Mouse (Mus musculus): ENCODE measurements at regions not wholly inside any gene's neighbourhood (a gene's known extent, or its start where the extent isn't known, plus 50 kb on each side); places are given as distances from the start of the nearest gene placed in this dataset.

DNA sequence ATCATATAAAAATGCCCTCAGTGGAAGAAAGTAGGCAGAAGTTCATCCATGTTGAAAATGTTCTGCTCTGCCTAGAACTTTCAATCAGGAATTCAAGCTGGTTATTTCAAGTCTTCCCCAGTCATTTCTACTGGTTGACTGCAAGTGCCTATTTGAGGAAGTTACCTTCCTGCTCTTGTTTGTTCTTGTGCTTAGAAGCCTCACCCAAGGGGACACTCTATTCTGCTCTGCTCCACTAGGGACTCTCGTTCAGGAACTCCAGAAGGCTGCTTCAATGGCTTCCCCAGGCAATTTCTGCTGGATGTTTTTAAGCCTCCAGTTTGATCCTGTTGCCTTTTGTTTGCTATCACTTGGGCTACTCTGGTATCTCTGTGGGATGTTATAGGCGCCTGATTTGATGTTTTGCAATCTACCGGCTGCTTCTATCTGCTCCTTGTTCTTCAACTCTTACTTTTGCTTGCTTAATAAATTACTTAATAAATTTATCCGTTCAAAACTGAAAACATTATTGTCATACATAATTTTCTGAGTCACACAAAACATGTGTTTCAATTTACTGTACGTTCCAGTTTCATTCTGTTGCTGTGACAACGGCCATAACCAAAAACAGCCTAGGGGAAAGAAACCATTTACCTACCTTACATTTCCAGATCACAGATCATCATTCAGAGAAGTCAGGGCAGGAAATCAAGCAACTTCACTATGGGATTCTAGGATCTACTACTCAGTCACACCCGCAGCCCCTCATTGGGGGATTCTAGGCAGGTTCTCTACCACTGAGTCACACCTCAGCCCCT, 71.4 kb upstream of the Foxk1 start:
- WGBS, result 87% methylated on average over 7 of the region's 7 CpGs
- no peak overlapping the region for H3K4me3 ChIP-seq
- no peak overlapping the region for H3K4me2 ChIP-seq (replicated peaks)
- H3K36me3 ChIP-seq, result no peaks in the 10 kb centered on the region
- no peaks in the 10 kb centered on the region for H3K27me3 ChIP-seq
- ATAC-seq (ENCODE audit: low FRiP score), result no peak
- peaks cover 7% of the 10 kb centered on the region; the same call in 1 of the 2 replicates for H3K4me1 ChIP-seq
- no peaks in the 10 kb centered on the region for H3K9me3 ChIP-seq (replicated peaks)
- H3K9ac ChIP-seq, result no peak overlapping the region
- H3K27ac ChIP-seq, result no peak overlapping the region

DNA sequence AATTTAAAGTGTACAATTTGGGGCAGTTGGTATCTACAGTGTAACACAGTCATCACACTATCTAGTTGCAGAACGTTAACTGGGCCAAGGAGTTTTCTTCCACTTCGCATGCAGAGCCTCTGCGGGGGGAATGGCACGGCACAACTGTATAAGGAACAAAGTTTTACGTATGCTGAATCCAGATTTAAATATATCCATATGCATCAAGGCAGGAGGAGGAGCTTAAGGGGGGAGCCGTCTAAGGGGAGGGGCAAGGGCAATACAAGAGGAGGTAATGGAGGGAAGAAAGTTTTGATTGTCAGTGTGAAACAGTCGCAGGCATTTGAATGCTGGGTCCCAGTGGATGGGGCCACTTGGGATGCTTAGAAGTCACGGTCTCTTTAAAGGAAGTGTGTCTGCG, 68.6 kb upstream of the Foxk1 start:
- no peak overlapping the region for H3K9ac ChIP-seq
- peaks cover 7% of the 10 kb centered on the region; the same call in 1 of the 2 replicates for H3K4me1 ChIP-seq
- H3K4me3 ChIP-seq, result no peak overlapping the region
- WGBS, result 57% methylated on average over 9 of the region's 9 CpGs
- H3K4me2 ChIP-seq (replicated peaks), result no peak overlapping the region
- no peak overlapping the region for H3K27ac ChIP-seq
- no peak for ATAC-seq (ENCODE audit: low FRiP score)
- no peaks in the 10 kb centered on the region for H3K36me3 ChIP-seq
- H3K9me3 ChIP-seq (replicated peaks), result no peaks in the 10 kb centered on the region
- H3K27me3 ChIP-seq, result no peaks in the 10 kb centered on the region

DNA sequence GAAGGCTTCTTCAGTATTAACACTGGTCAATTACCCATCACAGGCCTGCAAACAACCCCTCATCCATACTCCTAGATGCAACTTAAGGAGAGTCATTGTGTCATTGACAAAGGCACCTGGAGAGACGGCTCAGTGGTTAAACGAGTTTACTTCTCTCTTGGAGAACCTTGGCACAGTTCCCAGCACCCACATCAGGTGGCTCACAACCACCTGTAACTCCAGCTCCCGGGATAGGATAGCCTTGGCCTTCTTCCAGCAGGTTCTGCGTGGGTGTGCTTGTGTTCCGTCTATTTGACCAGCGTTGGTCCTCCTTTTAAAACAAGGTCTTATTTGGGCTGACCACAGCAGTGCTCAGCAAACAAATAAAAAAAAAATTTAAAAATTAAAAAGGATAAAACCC, 63.9 kb upstream of the Foxk1 start:
- Histone ChIP-seq H3K36me3 (no peaks in the 10 kb centered on the region), H3K27me3 (no peaks in the 10 kb centered on the region), H3K9ac (no peak overlapping the region), H3K4me2 (replicated peaks) (no peak overlapping the region), H3K4me3 (no peak overlapping the region), H3K9me3 (replicated peaks) (no peaks in the 10 kb centered on the region), H3K27ac (no peak overlapping the region), H3K4me1 (no peaks in the 10 kb centered on the region)
- ATAC-seq (ENCODE audit: low FRiP score), result no peak
- 90% methylated on average over 6 of the region's 6 CpGs for WGBS

DNA sequence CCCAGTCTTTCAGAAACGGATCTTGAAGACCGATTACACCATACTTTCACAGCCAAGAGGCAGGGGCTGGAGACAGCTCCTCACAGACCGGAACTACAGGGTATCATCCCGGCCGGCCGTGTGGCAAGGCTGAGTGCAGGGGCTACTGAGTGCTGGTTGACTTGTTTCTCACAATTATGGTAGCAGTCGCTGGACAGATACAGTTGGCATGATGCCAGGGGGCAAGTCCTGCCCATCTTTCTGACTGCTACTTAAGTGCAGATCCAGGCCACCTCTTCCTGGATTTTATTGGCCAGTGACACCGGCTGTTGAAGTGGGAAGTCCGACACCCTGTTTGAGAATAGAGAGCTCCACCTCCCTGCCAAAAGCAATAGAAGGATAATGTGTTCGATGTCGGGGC, 63.2 kb upstream of the Foxk1 start:
- no peak for ATAC-seq (ENCODE audit: low FRiP score)
- H3K9me3 ChIP-seq (replicated peaks), result no peaks in the 10 kb centered on the region
- H3K4me1 ChIP-seq, result no peaks in the 10 kb centered on the region
- no peak overlapping the region for H3K4me2 ChIP-seq (replicated peaks)
- no peak overlapping the region for H3K9ac ChIP-seq
- no peak overlapping the region for H3K27ac ChIP-seq
- no peaks in the 10 kb centered on the region for H3K36me3 ChIP-seq
- no peaks in the 10 kb centered on the region for H3K27me3 ChIP-seq
- 82% methylated on average over 11 of the region's 11 CpGs for WGBS
- H3K4me3 ChIP-seq, result no peak overlapping the region

DNA sequence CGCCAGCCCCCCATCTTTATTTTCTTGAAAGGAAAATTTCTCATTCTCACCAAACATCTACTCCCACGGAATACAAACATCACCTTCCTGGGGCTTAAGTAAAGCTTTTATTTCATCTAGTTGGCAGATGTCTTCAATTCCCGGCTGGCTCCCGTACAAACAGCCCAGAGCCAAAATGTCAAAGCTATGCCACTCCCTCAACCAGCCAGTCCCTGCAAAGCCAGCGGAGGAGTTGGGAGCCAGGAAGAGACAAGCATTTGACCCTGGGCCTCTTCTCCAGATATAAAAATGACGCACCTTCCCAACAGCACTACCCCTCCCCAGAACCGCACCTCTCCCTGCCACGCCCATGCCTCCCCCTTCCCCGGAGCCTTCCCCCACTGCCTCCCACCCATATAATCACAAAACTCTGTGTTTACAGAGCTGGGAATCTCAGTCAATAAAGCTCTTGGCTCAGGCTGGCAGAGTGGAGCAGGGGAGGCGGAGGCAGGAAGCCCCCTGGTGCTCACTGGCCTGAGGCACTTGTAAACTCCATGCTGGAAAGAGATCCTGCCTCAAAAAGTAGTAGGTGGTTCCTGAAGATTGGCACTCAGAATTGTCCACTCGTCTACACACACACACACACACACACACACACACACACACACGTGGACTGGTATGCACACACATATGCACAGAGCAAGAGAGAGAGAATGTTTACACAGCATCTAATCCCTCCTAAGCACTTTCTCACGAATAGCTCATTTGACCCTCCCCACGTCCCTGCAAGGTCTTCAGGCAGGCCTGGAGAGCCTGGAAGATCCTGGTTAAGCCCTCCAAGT, 60.9 kb upstream of the Foxk1 start:
- H3K4me3 ChIP-seq, result no peak overlapping the region
- no peaks in the 10 kb centered on the region for H3K36me3 ChIP-seq
- no peaks in the 10 kb centered on the region for H3K4me1 ChIP-seq
- no peaks in the 10 kb centered on the region for H3K27me3 ChIP-seq
- no peak for ATAC-seq (ENCODE audit: low FRiP score)
- H3K9ac ChIP-seq, result no peak overlapping the region
- WGBS, result 75% methylated on average over 14 of the region's 14 CpGs
- H3K4me2 ChIP-seq (replicated peaks), result no peak overlapping the region
- H3K27ac ChIP-seq, result no peak overlapping the region
- no peaks in the 10 kb centered on the region for H3K9me3 ChIP-seq (replicated peaks)

DNA sequence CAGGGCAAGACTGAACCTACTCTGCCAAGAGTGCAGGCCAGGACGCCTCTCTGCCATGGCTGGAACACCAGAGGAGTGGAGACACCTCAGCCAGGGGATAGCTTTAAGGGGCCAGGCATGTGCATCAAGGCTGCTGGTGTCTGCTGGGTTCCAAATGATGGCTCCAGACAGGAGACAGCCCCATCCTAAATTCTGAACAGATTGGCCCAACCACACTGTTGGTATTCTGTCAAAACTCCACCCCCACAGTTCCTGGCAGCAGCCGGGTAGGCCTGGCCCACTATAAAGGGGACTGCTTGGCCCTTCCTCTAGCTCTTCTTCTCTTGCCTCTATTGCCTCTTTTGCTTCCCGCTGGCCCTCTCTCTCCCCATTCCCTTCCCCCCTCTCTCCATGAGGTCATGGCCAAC, 60.3 kb upstream of the Foxk1 start:
- Histone ChIP-seq H3K4me1 (no peaks in the 10 kb centered on the region), H3K27me3 (no peaks in the 10 kb centered on the region), H3K36me3 (no peaks in the 10 kb centered on the region), H3K4me2 (replicated peaks) (no peak overlapping the region), H3K4me3 (no peak overlapping the region), H3K9me3 (replicated peaks) (no peaks in the 10 kb centered on the region), H3K9ac (no peak overlapping the region), H3K27ac (no peak overlapping the region)
- 67% methylated on average over 3 of the region's 3 CpGs for WGBS
- no peak for ATAC-seq (ENCODE audit: low FRiP score)

DNA sequence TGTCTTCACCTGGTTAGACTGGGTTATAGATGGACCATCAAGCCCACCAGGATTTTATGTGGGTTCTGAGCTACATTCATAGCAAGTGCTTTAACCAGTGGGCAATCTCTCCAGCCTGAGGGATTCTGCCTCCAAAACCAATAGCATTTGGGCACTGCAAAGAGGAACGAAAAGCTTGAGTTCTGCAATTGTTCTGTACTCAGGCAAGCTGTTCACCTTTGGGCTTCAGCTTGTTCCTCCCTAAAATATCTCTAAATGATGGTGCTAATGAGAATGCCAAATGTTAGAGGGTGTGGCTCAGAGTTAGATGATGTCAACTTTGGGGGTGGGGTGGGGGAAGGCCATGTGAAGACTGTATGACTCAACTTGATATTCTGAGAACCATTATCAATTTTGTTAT, 54.8 kb upstream of the Foxk1 start:
- no peak overlapping the region for H3K9ac ChIP-seq
- H3K4me3 ChIP-seq, result no peak overlapping the region
- H3K4me1 ChIP-seq, result no peaks in the 10 kb centered on the region
- 97% methylated on average over 1 of the region's 1 CpGs for WGBS
- no peak for ATAC-seq (ENCODE audit: low FRiP score)
- no peaks in the 10 kb centered on the region for H3K36me3 ChIP-seq
- H3K27ac ChIP-seq, result no peak overlapping the region
- H3K4me2 ChIP-seq (replicated peaks), result no peak overlapping the region
- no peaks in the 10 kb centered on the region for H3K9me3 ChIP-seq (replicated peaks)
- H3K27me3 ChIP-seq, result no peaks in the 10 kb centered on the region

DNA sequence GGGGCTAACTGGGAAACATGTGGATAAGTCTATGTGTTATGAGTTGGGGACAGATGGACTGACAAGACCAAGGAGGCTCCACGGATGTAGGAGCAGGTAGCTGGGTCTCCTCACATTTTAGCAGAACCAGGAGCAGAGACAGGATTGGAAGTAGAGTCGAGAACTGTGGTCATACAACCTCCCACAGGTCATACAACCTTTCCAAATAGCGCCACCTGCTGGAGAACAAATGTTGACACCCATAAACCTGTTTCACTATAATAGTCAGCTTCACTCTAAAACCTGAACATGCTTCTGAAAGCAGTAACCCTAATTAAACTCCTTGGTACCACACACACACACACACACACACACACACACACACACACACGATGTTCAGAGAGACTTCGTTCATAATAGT, 50.7 kb upstream of the Foxk1 start:
- Histone ChIP-seq H3K4me1 (no peaks in the 10 kb centered on the region), H3K9ac (no peak overlapping the region), H3K27me3 (no peaks in the 10 kb centered on the region), H3K4me3 (no peak overlapping the region), H3K4me2 (replicated peaks) (no peak overlapping the region), H3K27ac (no peak overlapping the region), H3K9me3 (replicated peaks) (no peaks in the 10 kb centered on the region), H3K36me3 (no peaks in the 10 kb centered on the region)
- no peak for ATAC-seq (ENCODE audit: low FRiP score)
- 58% methylated on average over 5 of the region's 5 CpGs for WGBS
